Mouse (Mus musculus): Measurements from ENCODE around the gene Nufip2.

- TF ChIP-seq CTCF (IDR thresholded peaks at IDR 0.05; ENCODE audit: low read depth, low read length) (no peak), GATA1 (IDR thresholded peaks at IDR 0.05; ENCODE audit: borderline replicate concordance, low read length) (no peak), TAL1 (conservative IDR thresholded peaks at IDR 0.05; ENCODE audit: low read depth, low read length) (no peak), POLR2AphosphoS5 (IDR thresholded peaks at IDR 0.05; ENCODE audit: insufficient replicate concordance, low read depth, low read length) (no peak)
These were observed 23.1 kb downstream of the Nufip2 start for GRCm38 (mm10) chr11:77709039-77709438.

Measured in G1E (cell line).